Mouse (Mus musculus) spleen, postnatal 4 days (tissue): Measurements from ENCODE around the gene Mrpl2.

ENCODE experiments used
- DNase-seq, 2 experiments: peaks; one replicate each; pipeline ENCODE4 v3.0.0; 2022; ENCODE audit warnings: low spot score in 2 of 2

The Mrpl2 gene

GRCm38 (mm10) chr17:46645561-46646321 is at the start of gene Mrpl2, which contains the start of gene Klc4:
Mrpl2 (plus strand) TSS chr17:46646229.
Klc4 (minus strand) TSS chr17:46646022.
- peak; percentile 98 to 99 for DNase-seq

GRCm38 (mm10) chr17:46597956-46598355 is 48.1 kb upstream of the Mrpl2 start:
- no peak for DNase-seq

DNA sequence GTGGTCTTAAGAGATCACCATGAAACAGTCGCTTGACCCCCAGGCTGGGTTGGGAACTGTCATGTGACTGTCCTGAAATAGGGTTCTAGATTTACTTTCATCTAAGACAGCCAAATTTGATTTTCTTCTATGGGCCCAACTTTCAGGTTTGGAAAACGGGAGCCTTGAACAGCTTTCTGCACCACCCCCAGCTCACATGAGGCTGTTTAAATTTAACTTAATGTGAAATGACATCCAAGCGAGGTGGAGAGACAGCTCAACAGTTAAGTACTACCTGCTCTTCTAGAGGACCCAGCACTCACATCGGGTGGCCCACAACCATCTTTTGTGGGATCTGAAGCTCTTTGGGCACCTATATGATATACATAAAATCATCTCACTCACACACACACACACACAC is 47.1 kb upstream of the Mrpl2 start:
- DNase-seq = no peak

GRCm38 (mm10) chr17:46600569-46600968 is 45.5 kb upstream of the Mrpl2 start:
- no peak for DNase-seq

- DNase-seq = no peak
Measured at GRCm38 (mm10) chr17:46602212-46602611, 43.8 kb upstream of the Mrpl2 start.

- no peak for DNase-seq
Measured at GRCm38 (mm10) chr17:46603229-46603628, 42.8 kb upstream of the Mrpl2 start.

DNA sequence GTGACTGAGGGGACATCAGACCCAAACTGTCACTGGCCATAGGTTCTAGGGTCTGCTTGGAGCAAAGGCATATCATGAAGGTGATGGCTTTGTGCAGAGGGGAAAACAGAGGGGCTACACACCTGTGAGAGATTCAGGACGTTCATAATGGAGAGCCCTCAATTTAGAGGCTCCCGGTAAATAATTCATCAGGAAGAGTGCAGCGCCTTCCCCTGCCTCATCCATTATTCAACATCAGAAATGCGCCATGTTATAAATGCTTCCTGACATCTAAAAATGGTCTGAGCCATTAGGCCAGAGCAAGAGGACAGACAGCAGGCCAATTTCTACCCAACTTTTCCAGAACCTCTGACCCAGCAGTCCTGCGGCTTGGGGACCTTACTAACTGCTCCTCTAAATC is 40.9 kb upstream of the Mrpl2 start:
- DNase-seq = no peak

DNA sequence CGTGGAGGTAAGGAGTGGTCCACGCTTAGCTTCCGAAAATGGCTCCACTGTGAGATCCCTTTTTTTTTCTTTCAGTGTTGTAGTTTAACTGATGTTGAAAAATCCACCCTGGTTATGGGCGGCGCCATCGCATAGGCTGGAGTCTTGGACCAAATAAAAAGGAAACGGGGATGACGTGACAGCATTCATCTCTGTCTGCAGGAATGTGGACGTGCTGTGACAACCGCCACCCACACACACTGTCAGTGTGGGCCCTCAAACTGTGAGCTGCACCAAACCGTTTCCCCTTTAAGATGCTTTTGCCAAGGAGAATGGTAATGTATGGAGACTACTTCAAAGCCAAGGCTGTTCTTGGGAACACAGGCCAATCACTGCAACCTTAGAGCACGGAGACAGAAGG is 40.0 kb upstream of the Mrpl2 start:
- no peak for DNase-seq

DNA sequence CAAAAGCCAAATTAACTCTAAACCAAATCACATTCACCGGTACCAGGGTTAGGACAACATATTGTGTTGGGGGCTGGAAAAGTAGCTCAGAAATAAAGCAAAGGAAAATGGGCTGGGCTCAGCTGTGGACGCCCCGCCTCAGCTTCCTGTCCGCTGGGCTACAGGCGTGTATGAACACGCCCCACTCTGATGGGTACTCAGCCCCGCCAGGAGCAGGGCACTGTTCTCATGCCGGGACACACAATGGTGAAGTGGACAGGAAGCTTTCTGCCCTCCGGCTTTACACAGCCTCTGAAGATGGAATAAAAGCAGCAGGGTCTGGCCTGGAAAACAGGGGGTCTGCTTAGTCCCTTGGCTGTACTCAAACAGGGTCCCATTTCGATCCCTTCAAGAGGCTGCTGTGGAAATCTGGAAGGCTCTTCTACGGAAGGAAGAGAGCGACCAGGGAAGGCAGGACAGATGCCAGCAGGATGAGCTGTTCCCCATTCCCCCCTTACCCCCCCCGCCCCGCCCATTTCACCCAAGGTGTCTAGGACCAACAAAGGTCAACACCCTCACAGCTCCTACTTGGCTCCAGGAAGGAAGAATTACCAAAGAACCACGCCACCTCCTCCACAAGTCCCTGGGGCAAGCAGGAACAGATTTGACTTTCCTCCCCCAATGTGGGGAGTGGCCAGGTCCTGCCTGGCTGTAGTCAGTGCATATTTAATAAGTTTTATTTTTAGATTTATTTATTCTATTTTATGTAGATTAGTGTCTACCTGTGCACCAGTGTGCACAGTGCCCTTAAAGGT is 36.1 kb upstream of the Mrpl2 start:
- DNase-seq = no peak

GRCm38 (mm10) chr17:46611316-46611715 is 34.7 kb upstream of the Mrpl2 start:
- DNase-seq = no peak

DNA sequence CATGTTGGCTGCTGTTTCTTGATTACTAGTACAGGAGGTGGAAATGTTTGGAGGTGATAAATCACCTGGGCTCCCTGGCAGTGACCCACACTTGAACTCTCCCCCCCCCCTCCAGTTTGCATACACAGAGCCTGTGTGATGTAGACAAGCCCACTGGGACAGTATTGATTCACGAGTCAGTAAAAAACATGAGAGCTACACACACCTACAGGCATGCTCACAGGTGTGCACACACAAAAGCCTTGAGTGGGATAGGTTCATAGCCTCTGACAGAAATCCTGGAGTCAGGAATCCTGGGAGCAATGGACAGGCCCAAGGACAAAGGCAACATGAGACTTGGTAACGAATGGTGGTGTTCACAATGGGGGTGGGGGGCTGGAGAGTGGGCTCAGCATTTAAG is 33.8 kb upstream of the Mrpl2 start:
- DNase-seq = no peak

- no peak for DNase-seq
Measured at GRCm38 (mm10) chr17:46612820-46613219, 33.2 kb upstream of the Mrpl2 start.

DNA sequence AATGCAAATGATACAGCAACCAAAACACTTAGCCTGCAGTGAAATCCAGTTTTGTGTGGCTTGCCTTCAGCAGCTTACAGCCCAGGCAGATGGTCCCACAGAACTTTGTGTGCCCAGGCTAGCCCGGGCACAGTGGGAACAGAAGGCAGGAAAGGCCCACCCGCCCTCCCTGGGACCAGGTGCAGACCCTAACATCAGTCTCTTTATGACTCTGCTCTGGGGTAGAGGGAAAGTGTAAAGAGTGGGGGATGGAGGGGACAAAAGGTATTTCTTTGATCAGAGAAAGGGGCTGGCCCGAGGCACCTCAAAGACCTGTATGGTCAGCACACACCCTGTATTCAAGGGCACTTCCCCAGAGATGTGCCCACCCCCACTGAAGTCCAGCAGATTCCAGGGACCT is 32.8 kb upstream of the Mrpl2 start:
- DNase-seq = no peak

DNA sequence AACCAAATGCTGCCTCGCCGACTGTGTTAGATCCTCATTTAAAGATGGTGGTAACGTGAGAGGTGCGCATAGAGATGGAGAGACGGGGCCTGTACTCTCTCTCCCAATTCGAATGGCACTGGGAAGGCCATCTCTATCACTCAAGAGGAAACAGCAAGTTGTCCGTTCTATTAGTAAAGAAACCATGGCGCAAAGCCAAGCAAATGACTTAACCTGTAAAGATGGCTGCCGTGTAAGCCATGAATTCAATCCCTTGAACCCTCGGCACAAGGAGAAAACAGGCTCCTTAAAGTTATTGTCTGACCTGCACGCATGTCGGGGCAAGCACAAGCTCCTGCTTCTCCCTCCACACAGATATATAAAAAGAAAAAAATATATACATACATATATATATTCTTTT is 28.2 kb upstream of the Mrpl2 start:
- no peak for DNase-seq

GRCm38 (mm10) chr17:46618394-46618768 is 27.6 kb upstream of the Mrpl2 start:
- DNase-seq = no peak

- DNase-seq = no peak
Measured at GRCm38 (mm10) chr17:46618769-46619682, 27.0 kb upstream of the Mrpl2 start.

GRCm38 (mm10) chr17:46619683-46620357 is 26.2 kb upstream of the Mrpl2 start:
- DNase-seq = no peak

DNA sequence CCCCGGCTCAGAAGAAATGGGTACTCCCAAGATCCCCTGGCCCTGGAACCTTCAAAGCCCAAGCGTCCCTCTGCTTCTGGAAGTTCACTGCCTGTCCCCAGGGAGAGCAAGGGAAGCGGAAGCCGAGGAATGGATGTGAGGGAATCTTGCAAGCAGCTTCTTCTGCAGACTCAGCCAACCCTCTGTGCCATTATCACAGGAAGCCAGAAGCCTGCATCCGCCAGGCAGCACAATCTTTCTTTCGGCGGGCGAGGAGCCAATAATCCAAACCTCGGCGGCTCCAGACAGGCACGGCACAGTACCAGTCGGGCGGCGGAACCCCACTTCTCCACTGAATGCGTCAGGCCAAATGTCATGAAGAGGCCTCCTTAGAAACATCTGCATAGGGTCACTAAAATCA is 24.7 kb upstream of the Mrpl2 start:
- DNase-seq = no peak

DNA sequence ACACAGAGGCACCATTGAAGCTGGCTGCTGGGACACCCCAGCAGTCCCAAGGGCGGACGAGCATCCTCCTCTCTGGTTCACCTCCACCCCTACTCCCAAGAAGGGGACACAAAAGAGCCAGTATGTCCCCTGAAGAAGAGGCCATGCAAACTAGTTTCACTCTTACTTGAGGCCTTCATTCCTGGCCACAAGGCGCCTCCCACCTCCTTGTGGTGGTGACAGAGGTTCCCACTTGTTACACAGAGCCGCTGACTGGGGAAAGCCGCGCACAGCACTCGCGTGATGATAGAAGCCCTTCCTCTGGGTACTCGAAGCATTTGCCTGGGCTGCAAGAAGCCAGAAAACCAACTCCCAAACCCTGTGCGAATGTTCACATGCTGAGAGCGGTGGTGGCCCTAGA is 23.8 kb upstream of the Mrpl2 start:
- no peak for DNase-seq

GRCm38 (mm10) chr17:46623819-46624557 is 22.0 kb upstream of the Mrpl2 start:
- DNase-seq = no peak

- DNase-seq = no peak
Measured at GRCm38 (mm10) chr17:46624598-46624997, 21.4 kb upstream of the Mrpl2 start.
